Mouse (Mus musculus) embryo, embryonic 11 days (tissue): ENCODE data around the gene Phf8.
"Not testable (repeated sequence)": the region's sequence is repeated elsewhere in the genome, so short reads cannot be mapped to it uniquely, and the experiment has no call there.

Source experiments
- DNase-seq: peaks from one replicate; pipeline ENCODE4 v3.0.0-alpha.2; 2015

Phf8 gene

GRCm38 (mm10) chrX:151520458-151521322, at the start of gene Phf8:
Phf8 (plus strand) TSS chrX:151520672.
- DNase-seq = peak; percentile 95

GRCm38 (mm10) chrX:151488128-151488527, 32.3 kb upstream of the Phf8 start:
- DNase-seq = no peak

- not testable (repeated sequence) for DNase-seq
Measured at GRCm38 (mm10) chrX:151493269-151493668, 27.2 kb upstream of the Phf8 start.

- no peak for DNase-seq
Measured at GRCm38 (mm10) chrX:151496596-151496995, 23.9 kb upstream of the Phf8 start.

GRCm38 (mm10) chrX:151508536-151508935, 11.9 kb upstream of the Phf8 start:
- no peak for DNase-seq

GRCm38 (mm10) chrX:151509906-151510305, 10.6 kb upstream of the Phf8 start:
- DNase-seq = no peak

GRCm38 (mm10) chrX:151513066-151513465, 7.4 kb upstream of the Phf8 start:
- no peak for DNase-seq

- no peak for DNase-seq
Measured at GRCm38 (mm10) chrX:151513694-151514093, 6.8 kb upstream of the Phf8 start.

- DNase-seq = no peak
Measured at GRCm38 (mm10) chrX:151518181-151518580, 2.3 kb upstream of the Phf8 start.

GRCm38 (mm10) chrX:151520127-151520457, 380 bp upstream of the Phf8 start:
- no peak for DNase-seq

- DNase-seq = peak; percentile 12
Measured at GRCm38 (mm10) chrX:151521786-151522522, 1.5 kb downstream of the Phf8 start.

- no peak for DNase-seq
Measured at GRCm38 (mm10) chrX:151553356-151553755, 32.9 kb downstream of the Phf8 start.

GRCm38 (mm10) chrX:151575166-151575565, 54.7 kb downstream of the Phf8 start:
- no peak for DNase-seq

- DNase-seq = no peak
Measured at GRCm38 (mm10) chrX:151643386-151643785, 122.9 kb downstream of the Phf8 start.

GRCm38 (mm10) chrX:151653744-151654143, 133.3 kb downstream of the Phf8 start:
- no peak for DNase-seq

GRCm38 (mm10) chrX:151674492-151675171, 154.2 kb downstream of the Phf8 start:
- no peak for DNase-seq
